Mouse (Mus musculus): ENCODE results near the gene Ctrl. TPM values are rescaled to one million over a fixed set of nuclear protein-coding genes. Genes with fewer than 3 reads are reported as not detected.
A peak's percentile ranks its signal among the peaks of the same experiment; 100 is the strongest.
"Not testable (repeated sequence)": the region's sequence is repeated elsewhere in the genome, so short reads cannot be mapped to it uniquely, and the experiment has no call there.

The Ctrl gene
- 1 to 10 TPM; 1.9 to 2.4 TPM for total RNA-seq (2021)
- long read RNA-seq, experiment 1, partial matches to known transcripts: 1 of 4 reads
- long read RNA-seq, experiment 1, other reads (novel, unspliced or antisense): 3 of 4 reads
- long read RNA-seq, experiment 2: 0 reads

DNA sequence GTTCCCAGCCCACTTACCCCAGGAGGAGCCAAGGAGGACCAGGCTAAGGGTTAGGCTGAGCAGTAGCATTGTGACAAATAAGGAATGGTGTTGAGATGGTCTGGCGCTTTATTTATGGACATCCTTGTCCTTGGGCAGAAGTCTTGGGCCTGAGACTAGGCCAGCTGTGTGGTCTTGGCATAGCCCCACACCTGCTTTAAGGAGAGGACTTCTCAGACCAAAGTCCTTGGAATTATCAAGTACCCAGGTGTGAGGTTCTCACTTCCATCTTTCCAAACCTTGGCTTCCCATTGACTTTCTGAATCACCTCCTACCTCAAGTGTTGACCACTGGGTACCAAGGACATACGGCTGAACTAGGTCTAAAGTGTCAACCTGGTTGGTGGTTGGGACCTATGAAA is at the start of gene Ctrl:
Gene Ctrl, minus strand, starts transcription at position 101 of the 400 bp plus-strand sequence.
- no peak for DNase-seq (ENCODE audit: low spot score in 2 of 2)

GRCm38 (mm10) chr8:105983406-105983805 is 49.7 kb upstream of the Ctrl start:
- not testable (repeated sequence) for DNase-seq (ENCODE audit: low spot score in 2 of 2)

DNA sequence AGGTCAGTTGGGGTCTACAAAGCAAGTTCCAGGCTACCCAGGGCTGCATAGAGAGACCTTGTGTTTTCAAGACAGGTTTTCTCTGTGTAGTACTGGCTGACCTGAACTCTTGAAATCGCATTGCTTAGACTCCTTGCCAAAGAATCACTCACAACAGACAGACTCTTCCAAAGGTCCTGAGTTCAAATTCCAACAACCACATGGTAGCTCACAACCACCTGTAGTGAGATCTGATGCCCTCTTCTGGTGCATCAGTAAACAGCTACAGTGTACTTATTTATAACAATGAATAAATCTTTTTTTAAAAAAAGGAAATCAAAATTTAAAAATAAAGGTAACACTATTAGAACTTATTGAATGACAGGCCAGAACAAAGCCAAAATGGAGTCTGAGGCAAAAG is 47.5 kb upstream of the Ctrl start:
- DNase-seq (ENCODE audit: low spot score in 2 of 2): no peak

DNA sequence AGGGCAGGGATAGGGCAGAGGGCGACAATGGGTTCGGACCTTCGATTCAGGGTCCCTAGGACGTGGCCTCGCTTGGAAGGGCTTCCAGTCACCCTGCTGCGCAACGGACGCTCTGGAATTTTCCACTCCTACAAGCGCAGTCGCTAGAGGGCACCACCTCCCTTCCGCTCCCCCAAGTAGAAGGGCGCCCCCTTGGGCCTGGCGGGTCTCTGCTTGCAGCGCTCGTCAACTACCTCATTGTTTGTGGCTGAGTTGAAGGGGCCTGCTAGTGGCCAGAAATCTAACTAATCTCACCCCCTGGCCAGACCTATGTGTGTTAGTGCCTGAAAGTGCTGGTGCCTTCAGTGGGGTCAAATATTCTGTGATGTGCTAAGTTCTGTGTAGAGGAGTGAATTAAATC is 45.7 kb upstream of the Ctrl start, which contains the start of gene Dpep3:
Gene Dpep3, minus strand, starts transcription at position 105 of the 400 bp plus-strand sequence.
- no peak for DNase-seq (ENCODE audit: low spot score in 2 of 2)

- DNase-seq (ENCODE audit: low spot score in 2 of 2): no peak
These were observed 41.7 kb upstream of the Ctrl start for GRCm38 (mm10) chr8:105975363-105975762.

GRCm38 (mm10) chr8:105971019-105971720 is 37.5 kb upstream of the Ctrl start:
- no peak for DNase-seq (ENCODE audit: low spot score in 2 of 2)

DNA sequence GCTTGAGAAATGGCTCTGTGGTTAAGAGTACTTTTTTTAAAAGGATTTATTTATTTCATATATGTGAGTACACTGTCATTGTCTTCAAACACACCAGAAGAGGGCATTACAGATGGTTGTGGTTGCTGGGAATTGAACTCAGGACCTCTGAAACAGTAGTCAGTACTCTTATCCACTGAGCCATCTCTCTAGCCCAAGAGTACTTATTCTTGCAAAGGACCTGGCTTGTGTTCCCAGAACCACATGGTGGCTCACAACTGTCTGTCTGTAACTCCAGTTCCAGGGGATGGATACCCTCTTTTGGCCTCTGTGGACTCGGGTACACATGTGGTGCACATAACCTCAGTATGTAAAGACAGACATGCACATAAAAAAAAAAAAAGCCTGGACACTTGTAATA is 35.7 kb upstream of the Ctrl start:
- no peak for DNase-seq (ENCODE audit: low spot score in 2 of 2)

- DNase-seq (ENCODE audit: low spot score in 2 of 2): no peak
These were observed 33.1 kb upstream of the Ctrl start for GRCm38 (mm10) chr8:105966692-105967311.

DNA sequence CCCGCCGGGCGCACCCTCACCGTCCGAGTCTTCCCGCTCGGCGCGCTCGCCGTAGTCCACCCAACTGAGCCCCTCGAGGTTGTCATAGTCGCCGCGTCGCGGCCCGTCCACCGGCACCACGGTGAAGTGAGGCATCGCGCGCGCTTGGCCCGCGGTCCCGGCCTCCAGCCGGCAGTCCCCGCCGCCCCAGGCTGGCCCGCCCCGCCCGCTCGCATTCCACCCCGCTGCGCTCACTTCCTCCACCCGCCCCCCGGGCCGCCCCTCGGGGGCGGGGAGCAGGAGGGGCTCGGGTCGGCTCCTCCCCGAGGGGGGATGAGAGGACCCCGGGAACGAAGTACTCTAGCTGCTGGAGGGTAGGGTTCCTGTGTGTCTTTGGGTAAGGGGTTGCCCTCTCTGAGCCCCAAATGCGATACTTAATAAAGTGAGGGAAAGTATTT is 32.3 kb upstream of the Ctrl start, which contains the start of gene Slc12a4:
Gene Slc12a4, minus strand, starts transcription at position 193 of the 437 bp plus-strand sequence.
- no peak for DNase-seq (ENCODE audit: low spot score in 2 of 2)

- DNase-seq (ENCODE audit: low spot score in 2 of 2): no peak
These were observed 31.7 kb upstream of the Ctrl start for GRCm38 (mm10) chr8:105965266-105965904.

DNA sequence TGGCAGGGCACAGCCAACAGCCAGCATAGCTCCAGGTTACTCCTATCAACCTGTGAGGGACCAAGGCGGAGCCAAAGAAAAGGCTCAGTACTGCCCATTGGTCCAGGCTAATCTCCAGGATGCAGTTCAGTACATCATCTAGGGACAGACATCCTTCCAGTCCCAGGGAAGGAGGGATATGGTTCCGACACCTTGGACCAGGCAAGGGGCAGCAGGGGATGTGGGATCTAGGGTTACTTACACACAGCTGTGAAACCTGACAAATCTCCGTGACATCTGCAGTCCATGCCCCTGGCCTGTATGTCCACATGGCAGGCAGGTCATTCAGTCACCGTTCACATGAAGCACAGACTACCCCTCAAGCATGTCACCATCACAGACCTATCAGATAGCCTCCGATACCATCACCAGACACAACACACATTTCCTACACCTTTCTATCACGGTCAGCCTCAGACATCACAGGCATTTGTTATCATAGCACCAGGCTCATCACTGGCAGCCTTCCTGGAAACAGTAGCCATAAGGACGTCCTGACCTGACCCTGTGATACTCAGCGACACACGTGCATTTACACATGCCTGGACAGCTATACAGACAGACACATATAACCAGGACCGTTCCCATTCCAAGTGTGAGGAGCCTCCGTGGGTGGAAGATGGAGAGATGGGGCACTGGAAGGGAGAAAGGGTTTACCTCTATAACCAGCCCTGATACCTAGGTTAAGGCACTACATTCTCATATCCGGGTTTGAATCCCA is 31.0 kb upstream of the Ctrl start:
- no peak for DNase-seq (ENCODE audit: low spot score in 2 of 2)

GRCm38 (mm10) chr8:105961536-105961935 is 27.9 kb upstream of the Ctrl start:
- DNase-seq (ENCODE audit: low spot score in 2 of 2): no peak

DNA sequence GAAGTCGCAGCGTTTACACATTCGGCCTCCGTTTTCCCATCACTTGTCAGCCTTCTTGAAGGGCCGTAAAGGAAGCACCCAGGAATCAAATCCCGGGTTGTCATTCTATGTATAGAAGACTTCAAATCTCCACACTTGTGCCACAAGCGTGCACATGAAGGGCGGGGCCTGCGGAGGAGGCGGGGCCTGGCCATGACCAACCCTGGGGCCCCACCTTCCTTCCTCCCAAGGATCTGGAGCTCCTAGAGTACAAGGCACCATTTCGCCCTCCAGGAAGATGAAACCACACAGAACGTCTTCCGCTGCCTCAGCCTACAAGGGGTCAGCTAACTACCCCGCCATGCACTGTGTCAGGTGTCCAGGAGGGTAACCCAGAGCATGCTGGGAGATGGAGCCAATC is 27.4 kb upstream of the Ctrl start:
- no peak for DNase-seq (ENCODE audit: low spot score in 2 of 2)

DNA sequence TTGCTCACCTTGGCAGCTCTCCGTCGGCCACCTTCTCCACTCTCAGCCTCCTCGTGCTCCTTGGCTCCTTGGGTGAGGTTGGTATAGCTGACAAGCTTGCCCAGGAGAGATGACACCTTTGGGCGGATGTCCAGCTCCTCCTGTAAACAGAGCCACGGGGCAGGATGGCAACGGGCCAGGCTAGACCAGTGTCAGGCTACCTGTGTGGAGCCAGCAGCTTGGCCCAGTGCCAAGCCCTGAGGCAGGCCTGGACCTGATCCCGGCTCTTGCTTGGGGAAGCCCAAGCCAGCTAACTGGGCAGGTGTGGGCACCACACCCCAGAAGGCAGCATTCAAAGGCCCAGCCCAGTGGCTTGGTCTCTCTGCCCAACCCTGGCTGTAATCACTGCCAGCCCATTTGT is 25.7 kb upstream of the Ctrl start:
- DNase-seq (ENCODE audit: low spot score in 2 of 2): no peak

DNA sequence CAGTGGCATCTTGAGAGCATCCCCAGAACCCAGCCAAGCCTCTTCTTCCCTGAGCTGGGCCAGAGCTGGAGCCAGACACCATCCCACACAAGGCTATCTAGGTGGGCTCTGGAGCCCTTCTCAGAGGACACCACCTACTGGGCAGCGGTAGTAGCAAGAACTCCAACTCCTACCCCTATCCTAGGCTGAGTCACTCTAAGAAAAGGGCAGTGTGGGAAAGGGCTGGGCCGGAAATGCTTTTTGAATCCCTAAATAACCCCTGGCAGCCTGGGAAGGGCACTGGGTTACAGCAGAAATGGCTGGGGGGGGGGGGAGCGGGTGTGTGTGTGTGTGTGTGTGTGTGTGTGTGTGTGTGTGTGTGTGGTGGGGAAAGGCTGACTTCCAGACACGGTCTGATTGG is 24.2 kb upstream of the Ctrl start:
- DNase-seq (ENCODE audit: low spot score in 2 of 2): no peak

- no peak for DNase-seq (ENCODE audit: low spot score in 2 of 2)
These were observed 22.9 kb upstream of the Ctrl start for GRCm38 (mm10) chr8:105956556-105956955.

GRCm38 (mm10) chr8:105951057-105951659 is 17.5 kb upstream of the Ctrl start:
- no peak for DNase-seq (ENCODE audit: low spot score in 2 of 2)

DNA sequence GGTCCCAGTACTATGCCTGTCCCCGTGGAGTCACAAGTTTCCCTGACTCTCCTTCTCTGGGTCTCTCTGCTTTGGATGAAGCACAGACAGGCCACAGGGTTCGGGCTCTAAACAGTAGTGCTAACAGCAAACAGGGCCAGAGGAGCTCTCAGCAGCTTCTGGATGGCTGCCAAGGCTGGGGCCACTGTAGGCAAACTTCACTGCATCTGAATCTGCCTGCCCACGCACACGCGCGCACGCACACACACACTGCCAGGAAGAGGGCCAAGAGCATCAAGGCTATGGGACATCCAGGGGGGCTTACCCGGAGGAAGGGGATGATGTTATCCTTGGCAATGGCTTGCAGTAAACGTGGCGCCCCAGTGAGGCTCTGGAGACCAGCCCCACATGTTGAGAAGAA is 15.7 kb upstream of the Ctrl start:
- DNase-seq (ENCODE audit: low spot score in 2 of 2): peak; percentile 48 to 57

- peak in 1 of 2 experiments; percentile 19 for DNase-seq (ENCODE audit: low spot score in 2 of 2)
These were observed 9.7 kb upstream of the Ctrl start, which contains the start of gene Lcat for GRCm38 (mm10) chr8:105943321-105943739. Gene Lcat (minus strand): TSS chr8:105943382.

- DNase-seq (ENCODE audit: low spot score in 2 of 2): no peak
These were observed 8.9 kb upstream of the Ctrl start for GRCm38 (mm10) chr8:105942542-105942941.

DNA sequence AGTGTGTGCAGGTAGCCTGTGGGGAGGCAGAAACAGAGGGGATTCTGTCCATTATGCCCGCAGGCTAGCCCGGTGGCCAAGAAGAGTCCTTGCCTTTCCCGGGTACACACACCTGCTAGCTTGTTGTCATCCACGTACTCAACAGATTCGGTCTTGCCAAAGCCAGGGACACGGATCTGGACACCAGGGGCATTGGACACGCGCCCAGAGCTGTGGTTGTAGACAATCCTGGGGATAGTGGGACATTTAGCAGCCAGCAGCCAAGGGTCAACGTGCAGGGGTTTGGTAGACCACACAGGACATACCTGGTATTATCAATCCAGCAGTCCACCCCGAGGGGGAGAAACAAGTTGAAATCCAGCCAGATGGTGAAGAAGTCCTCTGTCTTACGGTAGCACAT is 8.4 kb upstream of the Ctrl start:
- no peak for DNase-seq (ENCODE audit: low spot score in 2 of 2)

Data from left cerebral cortex, adult 18-20 months (tissue).